Mouse (Mus musculus) layer of hippocampus, adult 18-20 months (tissue): ENCODE results near the gene Btnl6. TPM values are rescaled to one million over a fixed set of nuclear protein-coding genes. Genes with fewer than 3 reads are reported as not detected.
"Not testable (repeated sequence)": the region's sequence is repeated elsewhere in the genome, so short reads cannot be mapped to it uniquely, and the experiment has no call there.

Source experiments
- DNase-seq, 2 experiments: peaks; one replicate each; pipeline ENCODE4 v3.0.0; 2022; ENCODE audit warnings: low spot score in 2 of 2
- total RNA-seq, 2 experiments: library from RNA; stranded (reverse); gene quantifications; 2 replicates each; pipeline ENCODE4 v1.2.3; 2021

Gene Btnl6
- total RNA-seq, 2 experiments from 2014 or later: not detected

DNA sequence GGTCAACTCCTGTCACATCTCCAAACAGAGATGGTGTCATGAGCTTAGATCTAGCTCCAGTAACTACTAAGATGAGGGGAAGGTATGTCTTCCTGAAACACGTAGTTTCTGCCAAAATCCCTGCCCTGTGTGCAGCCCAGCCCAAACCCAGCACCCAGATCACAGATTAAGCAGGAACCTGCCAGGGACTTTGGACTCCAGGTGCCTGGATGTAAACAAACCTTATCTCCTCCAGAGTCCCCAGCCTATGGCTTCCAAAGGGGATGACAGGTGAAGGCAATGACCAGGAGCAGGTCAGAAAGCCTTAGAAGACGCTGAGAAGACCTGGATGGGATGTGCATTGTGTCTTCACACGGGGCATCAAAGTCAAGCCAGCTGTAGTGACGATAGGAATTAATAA is 19.4 kb downstream of the Btnl6 start:
- DNase-seq: not testable (repeated sequence)

DNA sequence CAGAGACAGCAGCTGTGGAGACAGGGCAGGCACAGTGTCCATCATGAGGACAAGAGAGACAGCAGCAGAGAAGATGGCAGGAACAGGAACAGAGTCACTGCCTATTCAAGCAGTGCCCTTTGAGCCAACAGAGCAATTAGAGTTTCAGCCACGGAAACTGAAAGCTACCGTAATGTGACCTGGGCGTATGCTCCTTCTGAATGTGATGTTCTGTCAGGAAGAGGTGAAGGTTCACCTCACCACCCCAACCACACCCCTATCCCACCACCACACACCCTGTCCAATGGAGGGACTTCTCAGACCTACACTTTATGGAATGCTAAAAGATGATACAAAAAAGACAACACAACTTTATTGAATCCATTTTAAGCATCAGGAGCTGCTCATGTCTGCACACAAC is 19.8 kb downstream of the Btnl6 start:
- DNase-seq: not testable (repeated sequence)

DNA sequence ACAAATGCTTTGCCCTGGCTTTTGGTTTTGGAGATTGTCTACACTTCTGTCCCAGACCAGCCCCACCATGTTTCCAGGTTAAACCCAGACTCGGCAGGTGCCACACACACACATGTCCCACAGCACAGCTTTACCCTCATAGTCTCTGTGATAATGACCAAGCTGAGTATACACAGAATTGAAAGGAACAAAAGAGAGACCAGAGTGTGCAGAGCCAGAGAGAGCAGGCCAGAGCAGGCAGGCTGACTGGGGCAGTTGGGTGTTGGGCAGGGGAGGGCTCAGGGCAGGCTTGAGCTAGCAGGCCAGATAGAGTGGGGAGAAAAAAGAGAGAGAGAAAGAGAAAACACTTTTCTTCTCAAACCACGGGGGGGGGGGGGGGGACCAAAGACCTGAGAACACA is 20.6 kb downstream of the Btnl6 start:
- DNase-seq: no peak

DNA sequence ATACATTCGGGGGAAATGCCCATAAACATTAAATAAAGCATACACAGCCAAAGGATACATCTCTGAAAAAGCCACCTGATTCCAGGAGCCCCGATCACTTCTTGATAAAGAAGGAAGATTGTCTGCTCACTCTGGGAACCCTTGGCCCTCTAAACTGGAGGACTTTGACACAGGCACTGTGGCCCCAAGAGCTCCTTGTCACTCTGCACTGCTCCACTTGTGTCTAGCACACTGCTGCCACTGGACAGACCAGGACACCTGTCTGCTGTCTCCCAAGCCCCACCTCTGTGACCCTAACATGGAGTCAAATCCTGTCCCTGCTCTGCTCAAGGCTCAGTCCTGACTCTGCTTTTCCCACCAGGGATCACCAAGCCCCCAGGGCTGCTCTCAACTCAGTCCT is 22.0 kb downstream of the Btnl6 start:
- not testable (repeated sequence) for DNase-seq

DNA sequence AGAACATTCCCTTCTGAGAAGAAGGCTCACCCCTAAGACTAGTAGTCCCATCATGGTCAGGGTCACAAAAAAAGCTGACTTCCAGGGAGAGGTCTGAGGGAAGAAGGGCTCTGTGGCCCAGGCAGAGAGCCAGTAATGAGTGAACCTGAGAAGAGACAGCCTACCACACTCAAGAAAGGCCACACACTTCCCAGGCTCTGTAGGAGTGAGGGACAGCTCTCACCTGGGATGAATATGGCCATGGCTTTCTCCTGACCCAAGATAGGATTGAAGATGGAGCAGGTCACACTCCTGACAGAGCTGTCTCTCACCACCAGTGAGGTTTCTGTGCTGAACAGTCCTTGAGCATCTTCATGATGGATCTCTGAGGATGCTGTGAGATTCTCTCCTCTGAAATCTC is 24.4 kb downstream of the Btnl6 start:
- no peak for DNase-seq

DNA sequence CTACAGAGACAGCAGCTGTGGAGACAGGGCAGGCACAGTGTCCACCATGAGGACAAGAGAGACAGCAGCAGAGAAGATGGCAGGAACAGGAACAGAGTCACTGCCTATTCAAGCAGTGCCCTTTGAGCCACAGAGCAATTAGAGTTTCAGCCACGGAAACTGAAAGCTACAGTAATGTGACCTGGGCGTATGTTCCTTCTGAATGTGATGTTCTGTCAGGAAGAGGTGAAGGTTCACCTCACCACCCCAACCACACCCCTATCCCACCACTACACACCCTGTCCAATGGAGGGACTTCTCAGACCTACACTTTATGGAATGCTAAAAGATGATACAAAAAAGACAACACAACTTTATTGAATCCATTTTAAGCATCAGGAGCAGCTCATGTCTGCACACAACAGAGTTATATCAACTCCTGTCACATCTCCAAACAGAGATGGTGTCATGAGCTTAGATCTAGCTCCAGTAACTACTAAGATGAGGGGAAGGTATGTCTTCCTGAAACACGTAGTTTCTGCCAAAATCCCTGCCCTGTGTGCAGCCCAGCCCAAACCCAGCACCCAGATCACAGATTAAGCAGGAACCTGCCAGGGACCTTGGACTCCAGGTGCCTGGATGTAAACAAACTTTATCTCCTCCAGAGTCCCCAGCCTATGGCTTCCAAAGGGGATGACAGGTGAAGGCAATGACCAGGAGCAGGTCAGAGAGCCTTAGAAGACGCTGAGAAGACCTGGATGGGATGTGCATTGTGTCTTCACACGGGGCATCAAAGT is 39.7 kb downstream of the Btnl6 start, which contains the start of gene Btnl4:
Gene Btnl4, minus strand, starts transcription at position 81 of the 776 bp plus-strand sequence.
- not testable (repeated sequence) for DNase-seq

DNA sequence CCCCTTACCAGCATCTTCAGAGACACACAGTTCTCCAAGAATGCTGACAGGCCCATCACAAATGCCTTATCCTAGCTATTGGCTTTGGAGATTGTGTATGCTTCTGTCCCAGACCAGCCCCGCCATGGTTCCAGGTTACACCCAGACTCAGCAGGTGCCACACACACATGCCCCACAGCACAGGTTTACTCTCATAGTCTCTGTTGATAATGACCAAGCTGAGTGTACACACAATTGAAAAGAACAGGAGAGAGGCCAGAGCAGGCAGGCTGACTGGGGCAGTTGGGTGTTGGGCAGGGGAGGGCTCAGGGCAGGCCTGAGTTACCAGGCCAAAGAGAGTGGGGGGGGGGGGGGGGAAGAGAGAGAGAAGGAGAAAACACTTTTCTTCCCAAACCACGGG is 40.7 kb downstream of the Btnl6 start:
- no peak for DNase-seq

DNA sequence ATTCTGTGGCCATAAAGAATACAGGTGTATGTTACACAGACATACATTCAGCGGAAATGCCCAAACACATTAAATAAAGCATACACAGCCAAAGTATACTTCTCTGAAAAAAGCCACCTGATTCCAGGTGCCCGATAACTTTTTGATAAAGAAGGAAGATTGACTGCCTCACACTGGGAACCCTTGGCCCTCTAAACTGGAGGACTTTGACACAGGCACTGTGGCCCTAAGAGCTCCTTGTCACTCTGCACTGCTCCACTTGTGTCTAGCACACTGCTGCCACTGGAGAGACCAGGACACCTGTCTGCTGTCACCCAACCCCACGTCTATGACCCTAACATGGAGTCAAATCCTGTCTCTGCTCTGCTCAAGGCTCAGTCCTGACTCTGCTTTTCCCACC is 42.1 kb downstream of the Btnl6 start:
- no peak for DNase-seq

DNA sequence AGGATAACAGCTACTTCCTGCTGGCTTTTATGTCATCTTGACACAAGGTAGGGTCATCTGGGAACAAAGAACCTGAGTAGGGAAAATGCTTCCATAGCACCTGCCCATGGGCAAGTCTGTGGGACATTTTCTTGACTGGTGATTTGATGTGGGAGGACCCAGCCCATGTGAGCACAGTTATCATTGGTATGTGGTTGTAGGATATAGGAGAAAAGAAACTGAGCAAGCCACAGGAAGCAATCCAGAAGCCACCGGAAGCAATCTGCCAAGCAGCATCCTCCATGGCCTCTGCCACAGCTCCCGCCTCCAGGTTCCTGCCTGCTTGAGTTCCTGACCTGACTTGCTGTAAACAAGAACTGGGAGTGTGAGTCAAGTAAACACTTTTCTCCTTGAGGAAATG is 46.7 kb downstream of the Btnl6 start:
- no peak for DNase-seq

DNA sequence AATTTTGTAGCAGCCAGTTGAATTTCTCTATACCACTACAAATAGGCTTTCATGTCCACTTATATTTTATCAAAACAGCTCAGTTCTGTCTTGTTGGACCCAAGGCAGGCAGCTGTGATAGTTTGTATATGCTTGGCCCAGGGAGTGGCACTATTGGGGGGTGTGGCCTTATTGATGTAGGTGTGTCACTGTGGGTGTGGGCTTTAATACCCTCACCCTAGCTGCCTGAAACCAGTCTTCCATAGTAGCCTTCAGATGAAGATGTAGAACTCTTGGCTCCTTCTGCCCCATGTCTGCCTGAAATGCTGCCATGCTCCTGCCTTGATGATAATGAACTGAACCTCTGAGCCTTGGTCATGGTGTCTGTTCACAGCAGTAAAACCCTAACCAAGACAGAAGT is 51.2 kb downstream of the Btnl6 start:
- not testable (repeated sequence) for DNase-seq

DNA sequence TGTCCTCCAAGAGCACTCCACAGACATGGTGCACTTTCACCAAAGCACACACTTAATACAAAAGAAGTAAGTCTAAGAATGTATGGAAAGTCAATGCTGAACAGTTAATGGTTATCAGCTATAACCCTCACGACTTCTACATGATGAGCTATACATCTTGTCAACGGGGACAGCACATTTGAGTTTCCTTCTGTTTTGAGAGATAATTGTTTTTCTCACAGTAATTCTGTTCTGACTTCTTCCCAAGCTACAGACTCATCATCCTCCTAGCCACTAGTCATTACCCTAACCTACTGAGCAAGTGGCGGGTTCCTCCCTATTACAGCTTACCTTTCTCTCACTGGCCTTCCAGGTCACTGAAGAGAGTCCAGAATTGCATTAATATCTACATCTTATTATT is 57.9 kb downstream of the Btnl6 start:
- DNase-seq: no peak

Other genes with a start within 250 kb of the Btnl6 start
- 1 to 10 TPM; 1.3 to 1.4 TPM for gene H2-Aa, start 229.5 kb downstream of the Btnl6 start, total RNA-seq
- gene H2-Eb1, start 211.5 kb downstream of the Btnl6 start, total RNA-seq: 1 to 10 TPM; 1.6 to 2.0 TPM
- not detected for gene H2-Eb2, start 191.7 kb downstream of the Btnl6 start, total RNA-seq
- under 1 TPM; 0.28 to 0.87 TPM for gene Btnl2, start 162.5 kb downstream of the Btnl6 start, total RNA-seq
- gene Btnl1, start 140.2 kb downstream of the Btnl6 start, total RNA-seq: not detected
- 1 to 10 TPM; 2.1 to 4.5 TPM for gene BC051142, start 118.5 kb downstream of the Btnl6 start, total RNA-seq
- not detected for gene Btnl4, start 40.0 kb downstream of the Btnl6 start, total RNA-seq
- gene Notch4, start 46.9 kb upstream of the Btnl6 start, total RNA-seq: 1 to 10 TPM; 9.0 TPM
- gene Gpsm3, start 72.5 kb upstream of the Btnl6 start, total RNA-seq: 1 to 10 TPM; 1.8 to 2.2 TPM
- gene Pbx2, start 73.9 kb upstream of the Btnl6 start, total RNA-seq: 10 to 100 TPM; 67.3 to 69.1 TPM
- gene Ager, start 80.5 kb upstream of the Btnl6 start, total RNA-seq: under 1 TPM; 0.61 to 0.67 TPM
- gene Rnf5, start 86.3 kb upstream of the Btnl6 start, total RNA-seq: 10 to 100 TPM; 81.8 to 81.9 TPM
- gene Agpat1, start 86.9 kb upstream of the Btnl6 start, total RNA-seq: 100 to 1,000 TPM; 162 to 175 TPM
- 1 to 10 TPM; 2.0 to 2.4 TPM for gene Egfl8, start 98.6 kb upstream of the Btnl6 start, total RNA-seq
- 10 to 100 TPM; 47.9 to 49.3 TPM for gene Ppt2, start 111.2 kb upstream of the Btnl6 start, total RNA-seq
- 100 to 1,000 TPM; 265 to 276 TPM for gene Prrt1, start 112.2 kb upstream of the Btnl6 start, total RNA-seq
- 10 to 100 TPM; 16.6 to 18.0 TPM for gene Fkbpl, start 127.4 kb upstream of the Btnl6 start, total RNA-seq
- 10 to 100 TPM; 83.4 to 95.0 TPM for gene Atf6b, start 129.8 kb upstream of the Btnl6 start, total RNA-seq
- gene Tnxb, start 153.2 kb upstream of the Btnl6 start, total RNA-seq: 10 to 100 TPM; 12.1 to 12.3 TPM
- 10 to 100 TPM; 71.3 to 73.0 TPM for gene C4b, start 226.5 kb upstream of the Btnl6 start, total RNA-seq